Mouse (Mus musculus): ENCODE data around the gene Gm45808. TPM values are rescaled to one million over a fixed set of nuclear protein-coding genes. Genes with fewer than 3 reads are reported as not detected.

The Gm45808 gene
- polyA plus RNA-seq, 1 experiment = not detected

DNA sequence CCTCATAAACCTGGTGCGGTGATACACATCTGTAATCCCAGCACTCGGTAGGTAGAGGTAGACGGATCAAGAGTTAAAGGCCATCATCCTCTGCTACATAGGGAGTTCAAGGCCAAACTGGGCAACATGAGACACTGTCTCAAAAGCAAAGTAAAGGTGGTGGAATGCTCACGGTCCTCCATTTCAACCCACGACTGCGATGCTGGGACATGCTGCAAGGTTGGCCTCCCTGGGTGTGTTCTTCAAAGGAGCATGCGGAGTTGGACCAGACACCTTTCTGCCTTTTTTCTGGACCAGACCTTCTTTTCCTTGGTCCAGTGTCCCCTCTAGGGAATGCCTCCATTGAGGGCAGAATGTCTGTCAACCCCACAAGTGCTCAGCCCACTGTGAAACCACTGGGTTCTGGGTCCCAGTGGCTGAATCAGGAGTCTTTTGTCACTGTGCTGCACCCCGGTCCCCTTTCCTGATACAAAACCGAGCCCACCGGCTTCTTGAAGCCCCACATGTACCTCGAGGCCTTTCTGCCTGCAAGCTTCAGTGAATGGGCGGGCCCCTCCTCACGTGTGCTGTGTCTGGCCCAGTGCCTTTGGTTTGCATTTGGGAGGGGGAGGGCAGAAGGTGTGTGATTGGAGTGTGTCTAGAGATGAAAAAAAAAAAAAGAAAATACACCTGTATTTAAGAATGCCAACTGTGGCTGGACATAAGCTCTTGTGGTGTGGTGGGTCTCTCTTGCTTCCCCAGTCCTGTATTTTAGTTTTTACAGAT, 30.5 kb downstream of the Gm45808 start:
- WGBS = 74% methylated on average over 13 of the region's 13 CpGs
- TF ChIP-seq CTCF (IDR thresholded peaks at IDR 0.05; ENCODE audit: insufficient read depth, low read length) = no peak
- TF ChIP-seq POLR2A (IDR thresholded peaks at IDR 0.05; ENCODE audit: borderline replicate concordance, extremely low read depth, low read depth, low read length) = 0 out of 2 replicates have a peak, but pooled peaks have one; percentile 19
- Histone ChIP-seq H3K4me1 (ENCODE audit: control insufficient read depth, insufficient read depth, low read length) (peaks cover 6% of the 10 kb centered on the region), H3K4me3 (replicated peaks; ENCODE audit: extremely low read depth, low read depth, low read length) (no peak overlapping the region)
- no peak for DNase-seq

DNA sequence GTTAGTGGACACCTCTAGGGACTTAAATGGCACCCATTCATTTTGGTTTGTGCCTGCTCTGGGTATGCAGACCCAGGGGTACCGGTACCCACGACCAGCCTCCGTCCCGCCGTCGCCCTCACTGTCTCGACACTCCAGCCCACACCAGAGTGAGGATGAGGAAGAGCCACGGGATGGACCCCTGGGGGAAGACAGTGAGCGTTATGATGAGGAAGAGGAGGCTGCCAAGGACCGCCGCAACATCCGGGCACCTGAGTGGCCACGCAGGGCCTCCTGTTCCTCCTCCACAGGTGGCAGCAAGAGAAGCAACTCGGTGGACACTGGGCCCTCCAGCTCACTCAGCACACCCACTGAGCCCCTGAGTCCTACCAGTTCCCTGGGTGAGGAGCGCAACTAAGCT, 31.6 kb downstream of the Gm45808 start:
- WGBS = 87% methylated on average over 15 of the region's 15 CpGs
- no peak for DNase-seq
- H3K4me3 ChIP-seq (replicated peaks; ENCODE audit: extremely low read depth, low read depth, low read length) = no peak overlapping the region

DNA sequence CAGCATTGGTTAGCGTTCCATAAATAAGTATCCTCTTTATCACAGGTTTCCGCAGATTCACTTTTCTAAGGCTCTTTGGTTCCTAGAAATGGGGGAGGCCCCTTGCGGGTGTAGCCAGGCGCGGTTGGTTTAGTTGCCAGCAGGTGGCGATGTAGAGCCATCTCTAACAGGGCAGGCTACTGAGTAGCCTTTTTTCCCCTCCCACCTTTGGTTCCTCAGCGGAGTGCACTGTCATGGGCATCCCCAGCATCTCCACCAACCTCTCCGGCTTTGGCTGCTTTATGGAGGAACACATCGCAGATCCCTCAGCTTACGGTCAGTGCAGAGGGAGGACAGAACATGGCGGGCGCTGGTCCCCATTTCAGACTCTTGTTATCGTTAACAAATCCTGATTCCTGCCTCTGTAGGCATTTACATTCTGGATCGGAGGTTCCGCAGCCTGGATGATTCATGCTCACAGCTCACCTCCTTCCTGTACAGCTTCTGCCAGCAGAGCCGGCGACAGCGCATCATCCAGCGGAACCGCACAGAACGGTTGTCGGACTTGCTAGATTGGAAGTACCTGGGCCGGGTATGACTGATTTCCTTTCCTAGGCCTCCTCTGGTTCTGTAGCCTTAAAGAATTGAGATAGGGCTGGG, 35.1 kb downstream of the Gm45808 start:
- Histone ChIP-seq H3K4me3 (replicated peaks; ENCODE audit: extremely low read depth, low read depth, low read length) (no peak overlapping the region), H3K4me1 (ENCODE audit: control insufficient read depth, insufficient read depth, low read length) (no peaks in the 10 kb centered on the region; the same call in 1 of the 2 replicates)
- WGBS = 55% methylated on average over 23 of the region's 23 CpGs
- TF ChIP-seq POLR2A (IDR thresholded peaks at IDR 0.05; ENCODE audit: borderline replicate concordance, extremely low read depth, low read depth, low read length) = no peak
- peak; percentile 76 for TF ChIP-seq CTCF (IDR thresholded peaks at IDR 0.05; ENCODE audit: insufficient read depth, low read length)
- DNase-seq = peak; percentile 75

More for the DNA sequence above, 31.6 kb downstream of the Gm45808 start:
- H3K4me1 ChIP-seq (ENCODE audit: control insufficient read depth, insufficient read depth, low read length) = peaks cover 3% of the 10 kb centered on the region; the same call in 1 of the 2 replicates
- TF ChIP-seq CTCF (IDR thresholded peaks at IDR 0.05; ENCODE audit: insufficient read depth, low read length) (no peak), POLR2A (IDR thresholded peaks at IDR 0.05; ENCODE audit: borderline replicate concordance, extremely low read depth, low read depth, low read length) (no peak)

DNA sequence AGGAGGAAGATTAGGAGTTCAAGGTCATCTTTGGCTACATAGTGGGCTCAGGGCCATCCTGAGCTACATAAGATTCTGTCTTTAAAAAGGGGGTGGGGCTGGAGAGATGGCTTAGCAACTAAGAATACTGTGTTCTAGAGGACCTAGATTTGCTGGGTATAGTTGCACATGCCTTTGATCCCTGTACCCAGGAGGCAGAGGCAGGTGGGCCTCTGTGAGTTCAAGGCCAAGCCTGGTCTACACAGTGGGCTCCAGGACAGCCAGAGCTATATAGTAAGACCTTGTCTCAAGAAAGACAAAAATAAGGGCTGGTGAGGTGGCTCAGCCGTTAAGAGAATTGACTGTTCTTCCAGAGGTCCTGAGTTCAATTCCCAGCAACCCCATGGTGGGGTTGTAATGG, 36.6 kb downstream of the Gm45808 start:
- 81% methylated on average over 1 of the region's 1 CpGs for WGBS
- TF ChIP-seq CTCF (IDR thresholded peaks at IDR 0.05; ENCODE audit: insufficient read depth, low read length) (no peak), POLR2A (IDR thresholded peaks at IDR 0.05; ENCODE audit: borderline replicate concordance, extremely low read depth, low read depth, low read length) (no peak)
- no peak for DNase-seq

DNA sequence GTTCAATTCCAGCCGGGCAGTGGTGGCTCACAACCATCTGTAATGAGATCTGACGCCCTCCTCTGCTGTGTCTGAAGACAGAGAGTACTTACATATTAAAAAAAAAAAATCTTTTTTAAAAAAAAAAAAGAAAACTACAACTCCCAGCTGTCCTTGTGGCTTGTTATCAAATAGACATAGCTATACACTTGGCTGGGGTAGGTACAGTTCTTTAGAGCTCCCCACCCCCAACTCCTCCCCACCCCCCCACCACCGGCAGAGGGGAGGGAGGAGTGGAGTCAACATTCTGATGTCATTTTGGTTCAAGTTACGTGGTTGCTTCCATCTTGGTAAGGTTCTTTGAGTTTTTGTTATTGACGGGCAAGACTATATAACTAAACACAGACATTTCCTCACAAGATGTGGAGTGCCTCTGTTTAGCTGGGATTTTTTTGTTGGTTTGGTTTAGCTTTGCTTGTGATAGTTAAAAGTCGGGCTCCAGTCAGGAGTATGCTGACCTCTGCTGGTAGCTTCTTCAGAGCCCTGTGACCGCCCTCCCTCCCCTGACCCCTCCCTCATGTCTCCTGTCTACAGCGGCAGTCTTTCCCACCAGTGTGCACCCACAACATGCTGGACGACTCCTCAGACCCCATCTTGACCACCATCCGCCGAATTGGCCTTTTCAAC, 39.2 kb downstream of the Gm45808 start:
- TF ChIP-seq CTCF (IDR thresholded peaks at IDR 0.05; ENCODE audit: insufficient read depth, low read length) = peak; percentile 53
- no peak for TF ChIP-seq POLR2A (IDR thresholded peaks at IDR 0.05; ENCODE audit: borderline replicate concordance, extremely low read depth, low read depth, low read length)
- 36% methylated on average over 11 of the region's 11 CpGs for WGBS
- Histone ChIP-seq H3K4me1 (ENCODE audit: control insufficient read depth, insufficient read depth, low read length) (no peaks in the 10 kb centered on the region; the same call in 1 of the 2 replicates), H3K4me3 (replicated peaks; ENCODE audit: extremely low read depth, low read depth, low read length) (no peak overlapping the region)
- DNase-seq = no peak

More for the DNA sequence above, 36.6 kb downstream of the Gm45808 start:
- Histone ChIP-seq H3K4me3 (replicated peaks; ENCODE audit: extremely low read depth, low read depth, low read length) (no peak overlapping the region), H3K4me1 (ENCODE audit: control insufficient read depth, insufficient read depth, low read length) (no peaks in the 10 kb centered on the region; the same call in 1 of the 2 replicates)

DNA sequence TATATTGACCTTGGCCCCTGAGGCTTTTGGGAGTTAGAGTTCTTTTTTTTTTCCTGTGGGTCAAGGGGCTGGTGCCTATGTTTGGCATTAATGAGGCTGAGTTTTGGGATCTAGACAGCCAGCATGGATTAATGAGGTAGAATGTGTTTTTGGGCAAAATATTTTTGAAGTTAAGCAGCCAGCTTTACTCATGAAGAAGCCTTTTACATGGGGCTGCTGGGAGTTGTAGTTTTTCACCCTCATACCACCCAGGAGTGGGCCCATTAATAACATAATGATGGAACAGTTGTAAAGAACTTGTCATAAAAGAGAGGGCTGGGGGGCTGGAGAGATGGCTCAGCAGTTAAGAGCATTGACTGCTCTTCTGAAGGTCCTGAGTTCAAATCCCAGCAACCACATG, 40.0 kb downstream of the Gm45808 start:
- Histone ChIP-seq H3K4me3 (replicated peaks; ENCODE audit: extremely low read depth, low read depth, low read length) (no peak overlapping the region), H3K4me1 (ENCODE audit: control insufficient read depth, insufficient read depth, low read length) (no peaks in the 10 kb centered on the region; the same call in 1 of the 2 replicates)
- no peak for DNase-seq
- no peak for TF ChIP-seq POLR2A (IDR thresholded peaks at IDR 0.05; ENCODE audit: borderline replicate concordance, extremely low read depth, low read depth, low read length)
- TF ChIP-seq CTCF (IDR thresholded peaks at IDR 0.05; ENCODE audit: insufficient read depth, low read length) = no peak

DNA sequence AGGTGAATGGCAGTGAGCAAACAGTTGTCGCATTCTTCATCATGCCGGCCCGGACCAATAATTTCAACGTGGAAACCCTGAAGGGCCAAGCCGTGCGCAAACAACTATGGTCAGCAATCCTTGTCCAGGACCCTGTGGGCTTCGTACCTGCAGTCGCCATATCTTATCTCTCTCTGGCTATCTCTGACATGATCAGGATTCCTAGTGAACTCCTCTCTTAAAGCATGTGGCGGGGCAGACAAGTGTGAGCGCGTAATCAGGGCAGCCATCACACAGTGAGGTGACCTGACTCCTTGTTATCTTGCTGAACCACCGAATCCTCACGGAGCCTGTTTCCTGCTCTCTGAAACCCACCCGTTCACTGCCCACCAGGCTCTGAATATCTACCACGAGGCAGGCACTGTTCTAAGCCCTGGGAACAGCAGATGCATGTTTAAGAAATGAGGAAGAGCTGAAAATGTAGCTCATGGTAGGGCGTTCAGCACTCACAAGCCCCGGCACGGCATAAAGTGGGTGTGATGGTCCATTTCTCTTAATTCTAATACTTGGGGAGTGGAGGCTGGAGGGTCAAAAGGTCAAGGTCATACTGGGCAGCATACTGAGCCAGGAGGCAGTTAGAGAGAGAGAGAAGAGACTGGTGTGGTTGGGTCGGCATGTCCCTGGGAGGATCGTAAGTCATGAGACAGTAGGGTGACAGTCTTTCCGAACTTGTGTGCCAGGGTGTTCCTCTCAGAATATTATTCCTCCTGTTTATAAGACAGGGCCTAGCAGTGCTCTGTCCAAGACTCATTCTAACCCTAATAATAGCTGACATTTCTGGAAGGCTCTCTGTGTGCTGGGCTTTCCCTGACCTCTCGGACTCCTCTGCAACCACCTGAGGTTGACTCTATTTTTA, 42.8 kb downstream of the Gm45808 start:
- TF ChIP-seq POLR2A (IDR thresholded peaks at IDR 0.05; ENCODE audit: borderline replicate concordance, extremely low read depth, low read depth, low read length) (no peak), CTCF (IDR thresholded peaks at IDR 0.05; ENCODE audit: insufficient read depth, low read length) (no peak)
- no peaks in the 10 kb centered on the region; the same call in 1 of the 2 replicates for H3K4me1 ChIP-seq (ENCODE audit: control insufficient read depth, insufficient read depth, low read length)
- no peak for DNase-seq
- no peak overlapping the region for H3K4me3 ChIP-seq (replicated peaks; ENCODE audit: extremely low read depth, low read depth, low read length)
- 78% methylated on average over 22 of the region's 22 CpGs for WGBS

DNA sequence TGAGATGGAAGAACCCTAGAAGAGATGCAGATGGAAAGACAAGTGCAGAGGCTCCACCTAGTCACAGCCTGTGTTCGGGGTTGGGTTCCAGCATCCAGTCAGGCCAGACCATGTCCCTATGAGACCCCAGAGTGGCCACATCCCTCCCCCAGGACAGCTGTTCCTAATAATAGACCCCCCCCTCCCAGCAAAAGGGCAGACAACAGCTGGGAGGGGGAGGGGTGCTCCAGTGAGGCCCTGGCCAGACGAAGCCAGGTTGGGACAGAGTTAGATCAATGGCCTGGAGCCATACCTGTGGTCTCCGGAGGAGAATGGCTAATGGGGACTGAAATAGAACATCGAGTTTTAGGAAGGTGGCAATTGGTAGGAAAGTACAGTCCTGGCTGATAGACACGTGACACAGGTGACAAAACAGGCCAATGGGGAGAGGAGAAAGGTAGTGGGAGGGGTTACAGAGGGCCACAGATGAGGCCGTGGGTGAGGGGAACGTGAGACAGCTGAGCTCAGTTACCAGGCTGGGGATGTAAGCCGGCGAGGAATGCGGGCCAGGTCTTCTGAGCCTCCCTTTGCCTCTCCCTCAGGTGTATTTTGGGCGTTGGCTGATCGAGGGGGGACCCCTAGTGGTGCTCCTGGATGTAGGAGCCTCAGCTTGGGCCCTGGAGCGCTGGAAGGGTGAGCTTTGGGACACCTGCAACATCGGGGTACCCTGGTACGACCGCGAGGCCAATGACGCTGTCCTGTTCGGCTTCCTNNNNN, 48.9 kb downstream of the Gm45808 start, which contains the start of gene Ruvbl2:
Gene Ruvbl2 (minus strand): TSS at position 576 of the 756 bp plus-strand sequence.
- 41% methylated on average over 19 of the region's 19 CpGs for WGBS
- DNase-seq = peak; percentile 50
- peaks cover 9% of the 10 kb centered on the region for H3K4me1 ChIP-seq (ENCODE audit: control insufficient read depth, insufficient read depth, low read length)
- no peak within 1 kb of the TSS for H3K4me3 ChIP-seq (replicated peaks; ENCODE audit: extremely low read depth, low read depth, low read length)
- TF ChIP-seq POLR2A (IDR thresholded peaks at IDR 0.05; ENCODE audit: borderline replicate concordance, extremely low read depth, low read depth, low read length) (0 out of 2 replicates have a peak, but pooled peaks have one; percentile 26), CTCF (IDR thresholded peaks at IDR 0.05; ENCODE audit: insufficient read depth, low read length) (peak; percentile 7; the same call in 1 of the 2 replicates)
